Mouse (Mus musculus) liver, embryonic 15.5 days (tissue): ENCODE measurements at regions not wholly inside any gene's neighbourhood (a gene's known extent, or its start where the extent isn't known, plus 50 kb on each side); places are given as distances from the start of the nearest gene placed in this dataset.

Experiments used
- ATAC-seq: fragments of 200-750 bp; cut with Nextera tagmentation; 2 replicates; pipeline ENCODE4 v1.8.0; 2017; ENCODE audit warnings: moderate number of reproducible peaks, mild to moderate bottlenecking, moderate library complexity; ENCODE audit not compliant: insufficient read depth
- H3K27ac ChIP-seq: fragments of 300-500 bp; sonication (generic); replicated peaks from 2 replicates; pipeline ENCODE4 v1.5.1; 2015; ENCODE audit warnings: mild to moderate bottlenecking, inconsistent platforms
- H3K27me3 ChIP-seq: fragments of 300-500 bp; sonication (generic); 2 replicates; pipeline ENCODE4 v1.6.1; 2015; ENCODE audit warnings: mild to moderate bottlenecking, inconsistent platforms
- H3K36me3 ChIP-seq: fragments of 300-500 bp; sonication (generic); replicated peaks from 2 replicates; pipeline ENCODE4 v1.6.1; 2015; ENCODE audit warnings: moderate library complexity, mild to moderate bottlenecking, inconsistent platforms
- H3K4me1 ChIP-seq: fragments of 300-500 bp; sonication (generic); replicated peaks from 2 replicates; pipeline ENCODE4 v1.6.1; 2015; ENCODE audit warnings: inconsistent platforms
- H3K4me2 ChIP-seq: fragments of 300-500 bp; sonication (generic); 2 replicates; pipeline ENCODE4 v1.6.1; 2015; ENCODE audit warnings: moderate library complexity, mild to moderate bottlenecking, inconsistent platforms
- H3K4me3 ChIP-seq: fragments of 300-500 bp; sonication (generic); replicated peaks from 2 replicates; pipeline ENCODE4 v1.5.1; 2015; ENCODE audit warnings: mild to moderate bottlenecking, inconsistent platforms
- H3K9ac ChIP-seq: fragments of 300-500 bp; sonication (generic); 2 replicates; pipeline ENCODE4 v1.6.1; 2015; ENCODE audit warnings: moderate library complexity, mild to moderate bottlenecking, inconsistent platforms
- H3K9me3 ChIP-seq: fragments of 300-500 bp; sonication (generic); replicated peaks from 2 replicates; pipeline ENCODE4 v1.6.1; 2016; ENCODE audit warnings: inconsistent platforms
- WGBS: fragments of 180-500 bp; shearing (Covaris S2); methylation state at CpG from one replicate; pipeline ENCODE4 v1.1.7; 2015; ENCODE audit warnings: mixed read lengths; ENCODE audit not compliant: insufficient replicate concordance; 5-methylcytosine and 5-hydroxymethylcytosine counted together

DNA sequence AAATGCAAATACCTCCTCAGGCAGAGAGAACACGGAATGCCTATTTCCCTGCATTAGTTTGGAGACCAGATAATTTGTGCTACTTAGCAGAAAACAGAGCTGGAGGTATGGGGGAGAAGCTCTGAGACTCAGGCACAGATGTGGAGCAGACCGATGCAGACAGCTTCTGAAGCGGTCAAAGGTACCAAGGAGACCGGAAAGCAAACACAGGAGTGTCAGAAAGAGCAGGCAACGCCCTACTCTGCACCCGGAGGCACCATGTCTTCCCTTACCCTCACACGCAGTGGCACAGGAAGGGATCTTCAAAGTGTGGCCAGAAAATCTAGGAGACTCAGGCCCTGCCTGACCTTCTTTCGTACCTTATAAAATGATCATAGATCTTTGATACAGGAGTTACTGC, 98.4 kb upstream of the Rybp start:
- no peaks in the 10 kb centered on the region for H3K27me3 ChIP-seq
- 0 out of 2 replicates have a peak, but pooled peaks cover 4% of the 10 kb centered on the region for H3K4me1 ChIP-seq
- no peaks in the 10 kb centered on the region for H3K9me3 ChIP-seq
- H3K4me2 ChIP-seq, result no peak overlapping the region
- no peak overlapping the region for H3K4me3 ChIP-seq
- WGBS, result 44% methylated on average over 8 of the region's 8 CpGs
- H3K9ac ChIP-seq, result no peak overlapping the region
- H3K27ac ChIP-seq, result no peak overlapping the region
- no peaks in the 10 kb centered on the region for H3K36me3 ChIP-seq
- ATAC-seq, result no peak

DNA sequence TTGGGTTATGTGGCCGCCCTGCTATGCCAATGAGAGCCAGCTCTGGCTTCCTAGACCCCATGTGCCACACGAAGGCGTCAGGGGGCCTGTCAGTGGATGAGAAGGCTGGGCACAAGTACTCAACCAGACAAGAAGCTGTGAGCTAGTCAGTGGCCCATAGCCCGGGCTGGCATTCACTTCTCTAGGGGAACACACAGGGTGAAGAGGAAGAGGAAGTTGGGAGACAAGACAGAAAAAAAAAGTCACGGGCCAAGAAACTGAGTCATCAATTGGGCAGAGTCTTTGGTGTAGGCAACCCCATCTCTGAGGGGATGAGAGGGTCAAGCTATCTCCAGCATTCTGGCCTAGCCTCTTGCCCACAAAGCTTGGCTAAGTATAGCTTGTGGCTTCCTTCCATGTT, 93.8 kb upstream of the Rybp start:
- ATAC-seq, result no peak; the same call in 1 of the 2 replicates
- H3K27me3 ChIP-seq, result no peaks in the 10 kb centered on the region
- WGBS, result 36% methylated on average over 5 of the region's 5 CpGs

DNA sequence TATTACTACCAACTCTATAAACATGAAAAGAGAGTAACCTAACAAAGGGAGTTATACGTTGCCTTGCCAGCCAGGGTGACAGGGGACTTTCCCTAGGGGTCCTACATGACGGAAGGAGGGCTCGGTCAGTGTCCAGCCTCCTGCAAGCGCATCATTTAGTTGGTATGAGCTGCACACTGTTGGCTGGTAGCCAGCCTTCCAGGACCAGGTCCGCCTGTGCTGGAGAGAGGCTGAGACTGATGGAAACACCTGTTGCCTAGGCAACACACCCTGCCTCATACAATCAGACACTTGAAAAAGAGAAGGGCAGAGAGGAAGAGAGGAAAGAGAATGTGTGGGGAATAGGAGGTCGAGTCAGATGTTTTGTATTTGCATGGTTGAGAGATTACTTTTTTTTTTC, 93.3 kb upstream of the Rybp start:
- Histone ChIP-seq H3K9me3 (no peaks in the 10 kb centered on the region), H3K4me3 (no peak overlapping the region), H3K27ac (no peak overlapping the region), H3K9ac (no peak overlapping the region), H3K36me3 (no peaks in the 10 kb centered on the region), H3K4me2 (no peak overlapping the region), H3K27me3 (no peaks in the 10 kb centered on the region), H3K4me1 (peaks cover 8% of the 10 kb centered on the region; the same call in 1 of the 2 replicates)
- no peak for ATAC-seq
- 42% methylated on average over 6 of the region's 6 CpGs for WGBS

More for the DNA sequence above, 93.8 kb upstream of the Rybp start:
- H3K36me3 ChIP-seq, result no peaks in the 10 kb centered on the region
- H3K27ac ChIP-seq, result no peak overlapping the region
- H3K4me2 ChIP-seq, result no peak overlapping the region
- no peak overlapping the region for H3K4me3 ChIP-seq
- H3K9me3 ChIP-seq, result no peaks in the 10 kb centered on the region
- H3K4me1 ChIP-seq, result peaks cover 10% of the 10 kb centered on the region; the same call in 1 of the 2 replicates
- no peak overlapping the region for H3K9ac ChIP-seq

DNA sequence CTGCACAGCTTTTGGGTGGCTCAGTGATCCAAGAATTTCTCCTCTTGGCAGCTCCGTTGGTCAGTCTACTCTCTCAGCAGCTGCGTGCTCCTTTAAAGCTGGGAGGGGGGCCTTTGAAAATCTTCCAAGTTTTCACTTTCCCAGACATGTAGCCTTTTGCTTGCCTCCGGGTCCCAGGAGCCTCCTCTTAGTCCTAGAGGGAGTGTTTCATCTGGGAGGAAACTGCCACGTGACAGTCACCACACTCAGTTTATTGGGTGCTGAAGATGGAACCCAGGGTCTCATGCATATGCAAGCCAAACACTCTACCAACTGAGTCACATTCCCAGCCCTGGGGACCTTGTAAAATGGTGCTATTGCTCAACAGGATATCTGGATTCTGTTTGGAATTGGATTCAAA, 92.5 kb upstream of the Rybp start:
- WGBS, result 41% methylated on average over 4 of the region's 4 CpGs
- Histone ChIP-seq H3K27me3 (no peaks in the 10 kb centered on the region), H3K4me1 (peaks cover 6% of the 10 kb centered on the region; the same call in 1 of the 2 replicates), H3K36me3 (no peaks in the 10 kb centered on the region), H3K27ac (no peak overlapping the region), H3K9ac (no peak overlapping the region), H3K4me2 (no peak overlapping the region), H3K4me3 (no peak overlapping the region), H3K9me3 (no peaks in the 10 kb centered on the region)
- no peak for ATAC-seq

DNA sequence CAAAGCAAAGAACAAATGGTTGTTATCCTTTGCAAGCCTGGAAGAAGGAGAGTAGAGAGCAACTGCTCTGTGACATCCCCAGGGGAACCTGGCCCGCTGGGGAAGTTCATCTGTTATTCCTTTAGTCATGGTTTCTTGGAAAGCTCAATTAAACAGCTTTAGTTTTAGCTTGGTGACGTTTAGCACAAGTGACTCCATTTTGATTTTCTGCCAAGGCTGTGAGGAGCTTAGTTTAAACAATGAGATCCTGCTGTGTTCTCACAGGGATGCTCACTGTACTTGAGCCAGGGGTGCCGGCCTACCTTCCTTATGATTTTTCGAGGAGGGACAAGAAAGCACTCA, 91.2 kb upstream of the Rybp start:
- H3K27me3 ChIP-seq, result no peaks in the 10 kb centered on the region
- no peak overlapping the region for H3K4me2 ChIP-seq
- H3K4me1 ChIP-seq, result peaks cover 6% of the 10 kb centered on the region; the same call in 1 of the 2 replicates
- no peak for ATAC-seq
- 50% methylated on average over 4 of the region's 4 CpGs for WGBS
- H3K9ac ChIP-seq, result no peak overlapping the region
- no peaks in the 10 kb centered on the region for H3K36me3 ChIP-seq
- H3K27ac ChIP-seq, result no peak overlapping the region
- no peaks in the 10 kb centered on the region for H3K9me3 ChIP-seq
- H3K4me3 ChIP-seq, result no peak overlapping the region

GRCm38 (mm10) chr6:100377828-100378532, 90.7 kb upstream of the Rybp start:
- Histone ChIP-seq H3K4me3 (no peak overlapping the region), H3K9ac (no peak overlapping the region), H3K4me1 (peaks cover 6% of the 10 kb centered on the region; the same call in 1 of the 2 replicates), H3K9me3 (no peaks in the 10 kb centered on the region), H3K36me3 (no peaks in the 10 kb centered on the region), H3K27me3 (no peaks in the 10 kb centered on the region), H3K27ac (no peak overlapping the region), H3K4me2 (no peak overlapping the region)
- ATAC-seq, result no peak
- WGBS, result 41% methylated on average over 6 of the region's 6 CpGs

GRCm38 (mm10) chr6:100376656-100377055, 89.4 kb upstream of the Rybp start:
- no peak overlapping the region for H3K9ac ChIP-seq
- H3K27ac ChIP-seq, result no peak overlapping the region
- H3K36me3 ChIP-seq, result no peaks in the 10 kb centered on the region
- no peak overlapping the region for H3K4me2 ChIP-seq
- H3K4me1 ChIP-seq, result peaks cover 12% of the 10 kb centered on the region
- ATAC-seq, result no peak
- WGBS, result 23% methylated on average over 9 of the region's 9 CpGs
- no peaks in the 10 kb centered on the region for H3K27me3 ChIP-seq
- H3K9me3 ChIP-seq, result no peaks in the 10 kb centered on the region
- no peak overlapping the region for H3K4me3 ChIP-seq

DNA sequence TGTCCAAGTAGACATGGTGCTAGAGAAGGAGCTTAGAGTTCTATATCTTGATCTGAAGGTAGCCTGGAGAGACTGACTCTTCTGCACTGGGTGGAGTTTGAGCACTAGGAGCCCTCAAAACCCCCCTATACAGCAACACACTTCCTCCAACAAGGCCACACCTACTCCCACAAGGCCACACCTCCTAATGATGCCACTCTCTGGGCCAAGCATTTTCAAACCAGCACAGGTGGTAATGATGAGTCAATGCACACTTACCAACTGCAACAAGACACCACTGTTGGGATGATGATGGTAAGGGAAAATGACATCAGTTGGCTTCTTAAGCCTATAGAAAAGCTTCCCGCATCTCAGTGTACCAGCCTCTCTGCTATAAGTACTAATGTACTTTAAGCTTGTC, 83.5 kb upstream of the Rybp start:
- H3K36me3 ChIP-seq, result no peaks in the 10 kb centered on the region
- no peak overlapping the region for H3K4me2 ChIP-seq
- ATAC-seq, result no peak
- H3K9ac ChIP-seq, result no peak overlapping the region
- no peak overlapping the region for H3K27ac ChIP-seq
- H3K4me3 ChIP-seq, result no peak overlapping the region
- H3K9me3 ChIP-seq, result no peaks in the 10 kb centered on the region
- no peaks in the 10 kb centered on the region for H3K27me3 ChIP-seq
- H3K4me1 ChIP-seq, result peaks cover 11% of the 10 kb centered on the region; the same call in 1 of the 2 replicates
- WGBS, result 85% methylated on average over 1 of the region's 1 CpGs

DNA sequence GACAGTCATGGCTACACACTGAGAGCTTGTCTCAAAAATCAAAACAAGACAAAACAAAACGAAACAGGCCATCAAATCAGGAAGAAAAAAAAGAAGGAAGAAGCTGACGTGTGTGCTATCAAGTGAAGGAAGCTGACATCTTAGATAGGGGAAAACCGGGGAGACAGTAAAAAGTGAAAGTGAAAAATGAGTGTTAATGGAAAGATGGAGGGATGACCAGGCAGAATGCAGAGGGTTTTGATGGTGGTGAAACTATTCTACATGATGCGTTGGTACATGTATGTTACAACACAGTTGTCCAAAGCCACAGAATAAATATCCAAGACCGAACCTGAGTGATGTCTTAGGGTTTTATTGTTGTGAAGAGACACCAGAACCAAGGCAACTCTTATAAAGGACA, 83.1 kb upstream of the Rybp start:
- Histone ChIP-seq H3K9me3 (no peaks in the 10 kb centered on the region), H3K36me3 (no peaks in the 10 kb centered on the region), H3K4me3 (no peak overlapping the region), H3K4me1 (peaks cover 11% of the 10 kb centered on the region; the same call in 1 of the 2 replicates), H3K27ac (no peak overlapping the region), H3K4me2 (no peak overlapping the region), H3K27me3 (no peaks in the 10 kb centered on the region), H3K9ac (no peak overlapping the region)
- ATAC-seq, result no peak
- 35% methylated on average over 5 of the region's 5 CpGs for WGBS

GRCm38 (mm10) chr6:100366231-100366630, 78.9 kb upstream of the Rybp start:
- 34% methylated on average over 8 of the region's 8 CpGs for WGBS
- ATAC-seq, result no peak
- H3K36me3 ChIP-seq, result no peaks in the 10 kb centered on the region

DNA sequence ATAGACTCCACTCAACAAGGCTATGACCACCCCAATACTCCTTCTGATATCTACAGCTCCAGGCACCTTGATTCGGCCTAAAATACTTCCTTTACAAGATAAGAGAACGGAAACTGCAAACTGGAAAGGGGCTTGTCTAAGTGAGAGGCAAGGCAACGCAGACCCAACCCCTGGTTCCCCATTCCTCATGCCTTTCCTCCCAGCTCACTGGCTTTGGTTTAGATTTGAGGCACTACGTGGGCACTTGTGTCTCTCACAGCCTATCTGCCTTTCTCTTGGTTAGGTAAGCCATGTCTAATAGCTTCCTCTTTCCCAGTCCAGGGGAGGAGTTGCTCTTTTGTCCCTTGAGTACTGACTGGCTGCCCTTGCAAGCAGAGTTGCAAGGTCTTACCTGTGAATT, 78.5 kb upstream of the Rybp start:
- Histone ChIP-seq H3K4me2 (no peak overlapping the region), H3K9me3 (no peaks in the 10 kb centered on the region), H3K27me3 (no peaks in the 10 kb centered on the region), H3K9ac (no peak overlapping the region), H3K4me1 (0 out of 2 replicates have a peak, but pooled peaks cover 4% of the 10 kb centered on the region), H3K27ac (no peak overlapping the region), H3K36me3 (no peaks in the 10 kb centered on the region), H3K4me3 (no peak overlapping the region)
- 13% methylated on average over 4 of the region's 4 CpGs for WGBS
- no peak for ATAC-seq

More at GRCm38 (mm10) chr6:100366231-100366630, 78.9 kb upstream of the Rybp start:
- H3K27ac ChIP-seq, result no peak overlapping the region
- no peak overlapping the region for H3K4me2 ChIP-seq
- H3K9ac ChIP-seq, result no peak overlapping the region
- no peaks in the 10 kb centered on the region for H3K9me3 ChIP-seq
- H3K27me3 ChIP-seq, result no peaks in the 10 kb centered on the region
- no peak overlapping the region for H3K4me3 ChIP-seq
- 0 out of 2 replicates have a peak, but pooled peaks cover 4% of the 10 kb centered on the region for H3K4me1 ChIP-seq

DNA sequence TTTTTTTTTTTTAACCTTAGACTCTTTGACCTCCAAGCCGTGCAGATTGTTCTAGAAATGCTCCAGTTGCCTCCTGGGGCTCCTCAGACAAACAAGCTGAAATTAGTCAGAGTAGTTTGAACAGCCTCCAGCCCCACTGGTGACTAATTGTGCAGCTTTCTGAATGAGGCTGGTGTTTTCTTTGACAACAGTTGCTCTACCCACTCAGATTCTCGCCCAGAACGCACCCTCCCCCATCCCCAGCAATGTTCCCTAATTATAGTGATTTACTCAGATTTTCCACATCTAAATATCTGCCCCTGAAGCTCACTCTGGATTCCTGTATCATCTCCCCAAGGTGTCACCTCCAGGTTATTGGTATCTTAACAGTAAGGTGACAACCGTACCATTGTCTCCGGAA, 76.4 kb upstream of the Rybp start:
- no peaks in the 10 kb centered on the region for H3K27me3 ChIP-seq
- no peak overlapping the region for H3K27ac ChIP-seq
- 63% methylated on average over 5 of the region's 5 CpGs for WGBS
- H3K36me3 ChIP-seq, result no peaks in the 10 kb centered on the region
- no peak overlapping the region for H3K4me3 ChIP-seq
- H3K9ac ChIP-seq, result no peak overlapping the region
- H3K9me3 ChIP-seq, result no peaks in the 10 kb centered on the region
- 0 out of 2 replicates have a peak, but pooled peaks cover 4% of the 10 kb centered on the region for H3K4me1 ChIP-seq
- H3K4me2 ChIP-seq, result no peak overlapping the region
- ATAC-seq, result no peak
